Comparison of ENCODE assay signal across 9 mouse cellular contexts in the genomic region with DNA sequence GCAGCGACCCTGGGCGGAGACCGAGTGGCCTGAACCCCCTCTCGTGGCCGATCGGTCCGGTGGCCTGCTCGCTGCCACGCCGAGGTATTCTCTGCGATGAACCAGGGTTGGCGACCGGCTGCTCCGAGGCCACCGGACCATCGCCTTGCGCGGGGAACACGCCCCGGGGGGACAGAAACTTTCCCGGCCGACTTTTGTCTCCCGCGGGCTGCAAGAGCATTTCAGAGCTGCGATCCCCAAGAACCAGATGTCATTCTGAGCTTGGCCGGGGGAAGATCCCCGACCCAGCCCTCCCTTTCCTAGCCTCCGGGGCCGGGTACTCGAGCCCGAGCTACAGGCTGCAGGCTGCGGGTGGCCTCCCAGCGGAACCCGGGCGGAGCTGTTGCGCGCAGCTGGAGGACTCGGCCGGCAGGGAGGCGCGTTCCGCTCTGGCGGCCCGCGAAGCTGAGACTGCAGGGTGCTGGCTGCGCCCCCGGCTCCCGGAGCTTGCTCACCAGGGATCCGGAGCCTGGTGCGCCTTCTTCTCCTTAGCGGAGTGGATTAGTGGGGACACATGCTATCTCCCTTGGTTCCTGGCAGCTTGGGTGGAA. TPM values are rescaled to one million over a fixed set of nuclear protein-coding genes. Genes with fewer than 3 reads are reported as not detected.
DNase-seq lines count a peak whose midpoint lies in the region; ATAC-seq and TF ChIP-seq lines count a peak whose summit lies in the region.
"Had no signal": no experiment of that assay in that cellular context is flagged by ENCODE, and none has a peak within 500 bp of the region (broad histone marks: within the 10 kb centered on the region; RNA-seq: fewer than 3 reads in every experiment).

No protein-coding gene starts in this region.

- no peak for TF ChIP-seq EP300 in heart, adult 2 months (IDR thresholded peaks at IDR 0.05; ENCODE audit: insufficient read depth, low read depth, low read length)

- H3K9me3 ChIP-seq in limb, embryonic 15.5 days, result no peaks in the 10 kb centered on the region

- H3K27ac ChIP-seq in heart, adult 2 months, result no peak overlapping the region
- H3K27ac ChIP-seq in limb, embryonic 15.5 days, result peak overlapping the region; percentile 61; the same call in 1 of the 2 replicates

- H3K9ac ChIP-seq in heart, adult 2 months (ENCODE audit: low read depth, low read length), result peak overlapping the region; percentile 60
- H3K9ac ChIP-seq in limb, embryonic 15.5 days, result peak overlapping the region; percentile 57

- H3K4me1 ChIP-seq in heart, adult 2 months (ENCODE audit: control insufficient read depth, insufficient read depth, low read length), result no peaks in the 10 kb centered on the region
- peaks cover 21% of the 10 kb centered on the region for H3K4me1 ChIP-seq in limb, embryonic 15.5 days

- DNase-seq in adrenal gland, adult (ENCODE audit: inconsistent age in 2 of 2, low spot score in 1 of 2), result peak; percentile 51 to 85
- DNase-seq in adrenal gland, adult 8-10 months, result no peak
- DNase-seq in embryo, embryonic 10.5 days (ENCODE audit: low spot score), result peak; percentile 63
- peak; percentile 26 to 49 for DNase-seq in heart, adult 2 months
- DNase-seq in kidney, adult 8-10 months, result peak; percentile 38 to 46
- DNase-seq in neural tube, embryonic 10.5 days (ENCODE audit: extremely low spot score, low spot score), result peak; percentile 75
- DNase-seq in urinary bladder, postnatal 25 days (ENCODE audit: low spot score), result peak; percentile 23

- H3K36me3 ChIP-seq in heart, adult 2 months (ENCODE audit: control insufficient read depth, insufficient read depth, low read length), result no peaks in the 10 kb centered on the region
- no peaks in the 10 kb centered on the region for H3K36me3 ChIP-seq in limb, embryonic 15.5 days

- WGBS in heart, adult 2 months, result 1% methylated on average over 51 of the region's 51 CpGs
- under 1% methylated on average over 51 of the region's 51 CpGs for WGBS in limb, embryonic 15.5 days

- peak overlapping the region; percentile 99 for H3K4me2 ChIP-seq in limb, embryonic 15.5 days

- H3K27me3 ChIP-seq in heart, adult 2 months (ENCODE audit: control insufficient read depth, insufficient read depth, low read length), result peaks cover 9% of the 10 kb centered on the region
- peaks cover 43% of the 10 kb centered on the region for H3K27me3 ChIP-seq in limb, embryonic 15.5 days

- H3K4me3 ChIP-seq in heart, adult 2 months, result peak overlapping the region; percentile 60
- peak overlapping the region; percentile 68 for H3K4me3 ChIP-seq in limb, embryonic 15.5 days

- no peaks in the 10 kb centered on the region for H3K79me2 ChIP-seq in heart, adult 2 months (replicated peaks; ENCODE audit: control insufficient read depth, insufficient read depth, low read length)

- no peak for TF ChIP-seq POLR2A in heart, adult 2 months (IDR thresholded peaks at IDR 0.05; ENCODE audit: insufficient read depth, low read depth, low read length)

- intact Hi-C loops in heart, adult 2 months (cut with DNase I), result no loop called here

- TF ChIP-seq CTCF in heart, adult 2 months (IDR thresholded peaks at IDR 0.05), result no peak

- no peak for ATAC-seq in limb, embryonic 15.5 days (ENCODE audit: insufficient number of reproducible peaks, low FRiP score, low TSS enrichment, low read depth)

RNA-seq across cellular contexts. Expression of gene Cdh4, which starts 1.1 kb away (rescaled TPM):
- 1 to 10 TPM; 4.6 to 8.2 (median 6.8) TPM for total RNA-seq in adrenal gland, adult 8-10 months (2022)
- 1 to 10 TPM in 1 of 2 experiments, under 1 TPM in 1; 0.93 to 1.2 TPM for total RNA-seq in heart, adult 2 months (2021)
- 0.38 and 0.90 TPM in 2 replicates for polyA plus RNA-seq in heart, adult 2 months (2012; rRNA removed)
- polyA plus RNA-seq in limb, embryonic 15.5 days (2015; fragmentation: Nextera tagmentation; extraction: Ambion mirVana), result 7.5 and 8.8 TPM in 2 replicates
- polyA plus RNA-seq: erythroblast, embryonic 14.5 days had no signal
